Mouse (Mus musculus) hindbrain, embryonic 14.5 days (tissue): ENCODE measurements around the gene Prrg2. TPM values are rescaled to one million over a fixed set of nuclear protein-coding genes. Genes with fewer than 3 reads are reported as not detected.

Experiments
- ATAC-seq: fragments of 200-750 bp; cut with Nextera tagmentation; 2 replicates; pipeline ENCODE4 v1.8.0; 2017; ENCODE audit warnings: moderate number of reproducible peaks, mild to moderate bottlenecking, moderate TSS enrichment, moderate library complexity; ENCODE audit not compliant: low FRiP score
- DNase-seq: peaks from one replicate; pipeline ENCODE4 v3.0.0-alpha.2; 2015; ENCODE audit warnings: low spot score
- H3K27ac ChIP-seq: fragments of 300-500 bp; sonication (generic); 2 replicates; pipeline ENCODE4 v1.5.1; 2014; ENCODE audit warnings: mild to moderate bottlenecking, moderate library complexity
- H3K27me3 ChIP-seq: fragments of 300-500 bp; sonication (generic); 2 replicates; pipeline ENCODE4 v1.6.1; 2014; ENCODE audit warnings: mild to moderate bottlenecking, low read length, mixed read lengths; ENCODE audit not compliant: control insufficient read depth, insufficient read depth
- H3K36me3 ChIP-seq: fragments of 300-500 bp; sonication (generic); replicated peaks from 2 replicates; pipeline ENCODE4 v1.6.1; 2014; ENCODE audit not compliant: control insufficient read depth, insufficient read depth
- H3K4me1 ChIP-seq: fragments of 300-500 bp; sonication (generic); replicated peaks from 2 replicates; pipeline ENCODE4 v1.6.1; 2014; ENCODE audit warnings: antibody characterized with exemption, low read length, mixed read lengths; ENCODE audit not compliant: control insufficient read depth, insufficient read depth
- H3K4me2 ChIP-seq: fragments of 300-500 bp; sonication (generic); replicated peaks from 2 replicates; pipeline ENCODE4 v1.6.1; 2014; ENCODE audit warnings: mild to moderate bottlenecking, moderate library complexity
- H3K4me3 ChIP-seq: fragments of 300-500 bp; sonication (generic); replicated peaks from 2 replicates; pipeline ENCODE4 v1.5.1; 2014; ENCODE audit warnings: mild to moderate bottlenecking, low read length
- H3K9ac ChIP-seq: fragments of 300-500 bp; sonication (generic); 2 replicates; pipeline ENCODE4 v1.6.1; 2014
- H3K9me3 ChIP-seq: fragments of 300-500 bp; sonication (generic); 2 replicates; pipeline ENCODE4 v1.6.1; 2016; ENCODE audit warnings: low read length; ENCODE audit not compliant: control insufficient read depth
- WGBS: fragments of 180-500 bp; shearing (Covaris S2); extraction: QIAGEN DNeasy Blood & Tissue Kit; methylation state at CpG from one replicate; pipeline ENCODE4 v1.1.7; 2014; 5-methylcytosine and 5-hydroxymethylcytosine counted together
- polyA plus RNA-seq: library from polyadenylated mRNA; unstranded; fragments of >200 nt; fragmentation: Nextera tagmentation; extraction: Ambion mirVana; gene quantifications from 2 replicates; pipeline ENCODE4 v1.2.1, GENCODE M21; 2014

The Prrg2 gene
- polyA plus RNA-seq, 1 experiment from 2014 or later = 12.8 TPM

- DNase-seq (no peak), ATAC-seq (no peak)
- WGBS = 32% methylated on average over 5 of the region's 5 CpGs
- Histone ChIP-seq H3K36me3 (no peaks in the 10 kb centered on the region), H3K9me3 (no peaks in the 10 kb centered on the region), H3K4me3 (no peak overlapping the region), H3K27ac (no peak overlapping the region), H3K4me2 (no peak overlapping the region), H3K27me3 (no peaks in the 10 kb centered on the region), H3K9ac (no peak overlapping the region), H3K4me1 (peaks cover 6% of the 10 kb centered on the region; the same call in 1 of the 2 replicates)
These were observed 5.5 kb upstream of the Prrg2 start for GRCm38 (mm10) chr7:45068000-45068318.

- H3K27me3 ChIP-seq = no peaks in the 10 kb centered on the region
- no peak overlapping the region for H3K9ac ChIP-seq
- peaks cover 7% of the 10 kb centered on the region; the same call in 1 of the 2 replicates for H3K4me1 ChIP-seq
- H3K4me3 ChIP-seq = no peak overlapping the region
- H3K4me2 ChIP-seq = no peak overlapping the region
- DNase-seq (no peak), ATAC-seq (no peak)
- no peak overlapping the region for H3K27ac ChIP-seq
- WGBS = 80% methylated on average over 4 of the region's 4 CpGs
- H3K36me3 ChIP-seq = no peaks in the 10 kb centered on the region
- no peaks in the 10 kb centered on the region for H3K9me3 ChIP-seq
These were observed 4.9 kb upstream of the Prrg2 start for GRCm38 (mm10) chr7:45067190-45067999.

- Histone ChIP-seq H3K36me3 (no peaks in the 10 kb centered on the region), H3K9ac (peak overlapping the region; percentile 38; the same call in 1 of the 2 replicates), H3K27ac (peak overlapping the region; percentile 83; the same call in 1 of the 2 replicates), H3K4me3 (peak overlapping the region; percentile 43), H3K27me3 (no peaks in the 10 kb centered on the region), H3K4me1 (peaks cover 28% of the 10 kb centered on the region), H3K4me2 (peak overlapping the region; percentile 61), H3K9me3 (no peaks in the 10 kb centered on the region)
- no peak for ATAC-seq
- WGBS = 16% methylated on average over 11 of the region's 11 CpGs
- DNase-seq = no peak
These were observed 873 bp downstream of the Prrg2 start for GRCm38 (mm10) chr7:45061532-45062075.

- H3K9ac ChIP-seq = no peak overlapping the region
- H3K4me3 ChIP-seq = no peak overlapping the region
- H3K27me3 ChIP-seq = no peaks in the 10 kb centered on the region
- no peaks in the 10 kb centered on the region for H3K36me3 ChIP-seq
- H3K4me1 ChIP-seq = peaks cover 28% of the 10 kb centered on the region
- H3K27ac ChIP-seq = no peak overlapping the region
- 92% methylated on average over 6 of the region's 6 CpGs for WGBS
- ATAC-seq (no peak), DNase-seq (no peak)
- no peaks in the 10 kb centered on the region for H3K9me3 ChIP-seq
- no peak overlapping the region for H3K4me2 ChIP-seq
These were observed 1.8 kb downstream of the Prrg2 start for GRCm38 (mm10) chr7:45060632-45061122.

- peak overlapping the region; percentile 71 for H3K27ac ChIP-seq
- H3K4me2 ChIP-seq = no peak overlapping the region
- no peaks in the 10 kb centered on the region for H3K27me3 ChIP-seq
- peak; percentile 29 for DNase-seq
- peaks cover 28% of the 10 kb centered on the region for H3K4me1 ChIP-seq
- H3K4me3 ChIP-seq = no peak overlapping the region
- no peak for ATAC-seq
- no peaks in the 10 kb centered on the region for H3K36me3 ChIP-seq
- H3K9me3 ChIP-seq = no peaks in the 10 kb centered on the region
- 0 out of 2 replicates have a peak overlapping the region, but pooled peaks have one; percentile 2 for H3K9ac ChIP-seq
- 80% methylated on average over 10 of the region's 10 CpGs for WGBS
These were observed 3.6 kb downstream of the Prrg2 start for GRCm38 (mm10) chr7:45058607-45059571.

- Histone ChIP-seq H3K9ac (no peak overlapping the region), H3K27me3 (no peaks in the 10 kb centered on the region)
These were observed 5.5 kb downstream of the Prrg2 start for GRCm38 (mm10) chr7:45056972-45057348.

GRCm38 (mm10) chr7:45056329-45056971 lies 6.0 kb downstream of the Prrg2 start:
- WGBS = 69% methylated on average over 14 of the region's 14 CpGs
- Histone ChIP-seq H3K9me3 (no peaks in the 10 kb centered on the region), H3K4me1 (peaks cover 22% of the 10 kb centered on the region), H3K4me3 (no peak overlapping the region), H3K27ac (no peak overlapping the region), H3K27me3 (no peaks in the 10 kb centered on the region), H3K9ac (no peak overlapping the region), H3K4me2 (no peak overlapping the region), H3K36me3 (no peaks in the 10 kb centered on the region)
- no peak for DNase-seq
- ATAC-seq = no peak

More at GRCm38 (mm10) chr7:45056972-45057348, 5.5 kb downstream of the Prrg2 start:
- H3K27ac ChIP-seq = no peak overlapping the region
- H3K4me3 ChIP-seq = no peak overlapping the region
- no peak overlapping the region for H3K4me2 ChIP-seq
- no peaks in the 10 kb centered on the region for H3K36me3 ChIP-seq
- no peak for DNase-seq
- ATAC-seq = no peak
- peaks cover 24% of the 10 kb centered on the region for H3K4me1 ChIP-seq
- no peaks in the 10 kb centered on the region for H3K9me3 ChIP-seq

- peak overlapping the region; percentile 91 for H3K9ac ChIP-seq
- H3K27me3 ChIP-seq = no peaks in the 10 kb centered on the region
- peak overlapping the region; percentile 99 for H3K4me2 ChIP-seq
- H3K36me3 ChIP-seq = peaks cover 12% of the 10 kb centered on the region
- peak overlapping the region; percentile 59 for H3K4me3 ChIP-seq
- no peaks in the 10 kb centered on the region for H3K9me3 ChIP-seq
- ATAC-seq = peak; percentile 91
- under 1% methylated on average over 32 of the region's 33 CpGs for WGBS
- peak overlapping the region; percentile 100 for H3K27ac ChIP-seq
- peaks cover 24% of the 10 kb centered on the region for H3K4me1 ChIP-seq
- peak; percentile 84 for DNase-seq
These were observed 8.5 kb downstream of the Prrg2 start for GRCm38 (mm10) chr7:45053931-45054510.
